Mouse (Mus musculus) heart, adult 2 months (tissue): ENCODE measurements around the gene Zfp160. TPM values are rescaled to one million over a fixed set of nuclear protein-coding genes. Genes with fewer than 3 reads are reported as not detected.

Experiments used
- DNase-seq, 2 experiments: peaks; one replicate each; pipeline ENCODE4 v3.0.0; 2021
- H3K27ac ChIP-seq: fragments of 200-600 bp; 2 replicates; pipeline ENCODE4 v1.8.1; 2022
- H3K27me3 ChIP-seq: fragments of 200-500 bp; 2 replicates; pipeline ENCODE4 v1.6.1; 2012; ENCODE audit warnings: mild to moderate bottlenecking, low read length, inconsistent platforms, mixed read lengths; ENCODE audit not compliant: control insufficient read depth, insufficient read depth
- H3K36me3 ChIP-seq: fragments of 200-500 bp; 2 replicates; pipeline ENCODE4 v1.6.1; 2012; ENCODE audit warnings: low read length, inconsistent platforms; ENCODE audit not compliant: control insufficient read depth, insufficient read depth
- H3K4me1 ChIP-seq: fragments of 200-500 bp; 2 replicates; pipeline ENCODE4 v1.6.1; 2011; ENCODE audit warnings: low read length; ENCODE audit not compliant: control insufficient read depth, insufficient read depth
- H3K4me3 ChIP-seq: fragments of 200-600 bp; 2 replicates; pipeline ENCODE4 v1.8.1; 2022
- H3K79me2 ChIP-seq: fragments of 200-500 bp; replicated peaks from 2 replicates; pipeline ENCODE4 v1.6.1; 2012; ENCODE audit warnings: mild to moderate bottlenecking, inconsistent platforms, low read length, moderate library complexity, mixed read lengths; ENCODE audit not compliant: control insufficient read depth, insufficient read depth
- H3K9ac ChIP-seq: fragments of 200-500 bp; 2 replicates; pipeline ENCODE4 v1.6.1; 2012; ENCODE audit warnings: low read depth, mild to moderate bottlenecking, control low read depth, inconsistent platforms, low read length, mixed read lengths
- CTCF ChIP-seq: fragments of 200-600 bp; IDR thresholded peaks from 2 replicates; pipeline ENCODE4 v1.8.1; 2022; ENCODE audit warnings: antibody characterized with exemption, mild to moderate bottlenecking, moderate library complexity
- EP300 ChIP-seq: fragments of 200-500 bp; IDR thresholded peaks from 2 replicates; pipeline ENCODE4 v1.6.1; 2011; ENCODE audit warnings: low read depth, low read length, control low read depth; ENCODE audit not compliant: insufficient read depth
- POLR2A ChIP-seq: fragments of 200-500 bp; IDR thresholded peaks from 2 replicates; pipeline ENCODE4 v1.6.1; 2011; ENCODE audit warnings: mild to moderate bottlenecking, low read depth, low read length, control low read depth; ENCODE audit not compliant: insufficient read depth
- WGBS: fragments of 180-500 bp; shearing (Covaris S2); methylation state at CpG from one replicate; pipeline ENCODE4 v1.1.7; 2018; 5-methylcytosine and 5-hydroxymethylcytosine counted together
- intact Hi-C: fragments of 180-260 bp; cut with DNase I; formaldehyde crosslinking; loops from one replicate; pipeline ENCODE4 v1.15.1; 2025
- long read RNA-seq: library from polyadenylated mRNA; stranded (forward); transcript quantifications from one replicate; pipeline ENCODE4 v2.0.0, GENCODE M21; 2021
- polyA plus RNA-seq: library from polyadenylated mRNA; depleted of rRNA; stranded (reverse); fragments of >200 nt; gene quantifications from 2 replicates; pipeline ENCODE4 v1.2.3, GENCODE M21; 2012; rRNA removed
- total RNA-seq, 2 experiments: library from RNA; stranded (reverse); gene quantifications; 2 replicates each; pipeline ENCODE4 v1.2.3; 2021

Zfp160 gene
- 1 to 10 TPM; 8.6 TPM for total RNA-seq
- 3.4 and 6.4 TPM in 2 replicates for polyA plus RNA-seq
- long read RNA-seq, partial matches to known transcripts: 0 of 7 reads
- long read RNA-seq, other reads (novel, unspliced or antisense): 2 of 7 reads

DNA sequence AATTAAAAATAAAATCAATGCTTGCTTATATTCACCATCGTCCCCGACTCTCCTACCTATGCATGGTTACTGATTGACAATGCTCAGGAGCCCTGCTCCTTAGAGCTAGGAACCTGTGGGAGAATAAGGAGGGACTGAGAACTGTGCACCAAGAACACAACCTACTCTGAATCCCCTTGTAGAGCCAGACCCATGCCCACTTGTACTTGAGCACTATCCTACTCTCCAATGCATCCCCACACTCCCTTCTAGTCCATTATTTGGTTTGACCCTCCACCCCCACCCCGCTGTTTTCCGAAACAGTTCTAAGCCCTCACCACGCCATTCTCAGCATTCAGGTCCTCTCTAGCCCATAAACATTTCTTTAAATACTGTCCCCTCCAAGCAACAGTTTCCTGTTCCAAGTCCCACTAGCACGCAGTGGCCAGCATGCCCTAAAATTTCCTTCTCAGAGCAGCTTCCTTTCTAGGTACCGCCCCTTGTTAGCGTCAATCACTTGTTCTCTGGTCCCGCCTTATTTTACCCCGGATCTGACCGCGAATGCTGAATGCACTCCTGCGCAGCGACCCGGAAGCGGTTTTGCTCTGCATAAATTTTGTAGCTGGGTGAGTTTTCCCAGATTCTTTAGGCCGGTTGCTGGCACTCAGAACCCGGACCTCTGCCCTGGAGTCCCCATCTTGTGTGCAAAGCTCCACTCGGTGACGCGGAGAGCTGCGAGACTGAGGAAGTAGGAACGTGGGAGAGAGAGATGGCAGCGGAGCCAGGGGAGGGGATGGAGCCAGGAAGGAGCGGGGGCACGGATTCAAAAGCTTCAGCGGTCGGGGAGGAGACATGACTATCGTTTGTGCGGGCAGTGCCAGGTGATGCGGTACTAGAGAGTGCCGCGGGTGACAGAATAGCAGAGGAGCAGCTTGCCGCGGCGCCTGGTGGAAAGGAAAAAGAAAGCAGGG, at the start of gene Zfp160:
TSS of gene Zfp160 (plus strand) at position 522 of the 950 bp plus-strand sequence.
- TF ChIP-seq POLR2A: peak; percentile 68
- TF ChIP-seq CTCF: 0 out of 2 replicates have a peak, but pooled peaks have one; percentile 2
- TF ChIP-seq EP300: 0 out of 2 replicates have a peak, but pooled peaks have one; percentile 10
- DNase-seq: peak; percentile 83 to 90
- Histone ChIP-seq H3K27ac (peak within 1 kb of the TSS; percentile 78), H3K9ac (peak within 1 kb of the TSS; percentile 73), H3K4me1 (peaks cover 3% of the 10 kb centered on the region), H3K36me3 (peaks cover 17% of the 10 kb centered on the region), H3K27me3 (no peaks in the 10 kb centered on the region), H3K4me3 (peak within 1 kb of the TSS; percentile 91), H3K79me2 (0 out of 2 replicates have a peak, but pooled peaks cover 1% of the 10 kb centered on the region)
- WGBS: 6% methylated on average over 36 of the region's 36 CpGs
- intact Hi-C loops: no loop called here

DNA sequence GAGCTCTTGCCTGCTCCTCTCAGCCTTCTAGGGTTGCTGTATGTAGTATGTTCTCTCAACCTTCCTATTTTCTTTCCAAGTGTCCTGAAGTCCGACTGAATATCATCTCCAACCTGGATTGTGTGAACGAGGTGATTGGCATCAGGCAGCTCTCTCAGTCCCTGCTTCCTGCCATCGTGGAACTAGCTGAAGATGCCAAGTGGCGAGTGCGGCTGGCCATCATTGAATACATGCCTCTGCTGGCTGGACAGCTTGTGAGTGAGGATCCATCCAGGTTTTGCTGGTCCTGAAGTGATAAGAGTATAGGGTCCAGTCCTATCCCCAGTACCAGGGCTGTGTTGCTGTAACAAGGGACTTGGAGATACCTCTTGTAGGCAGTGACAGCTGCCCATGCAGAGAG, 48.3 kb upstream of the Zfp160 start:
- Histone ChIP-seq H3K27me3 (no peaks in the 10 kb centered on the region), H3K27ac (no peak overlapping the region), H3K36me3 (peaks cover 41% of the 10 kb centered on the region), H3K4me3 (no peak overlapping the region), H3K9ac (no peak overlapping the region), H3K79me2 (no peaks in the 10 kb centered on the region), H3K4me1 (no peaks in the 10 kb centered on the region)
- TF ChIP-seq POLR2A: no peak
- TF ChIP-seq EP300: no peak
- no peak for TF ChIP-seq CTCF
- intact Hi-C loops: no loop called here
- no peak for DNase-seq
- 87% methylated on average over 5 of the region's 5 CpGs for WGBS

DNA sequence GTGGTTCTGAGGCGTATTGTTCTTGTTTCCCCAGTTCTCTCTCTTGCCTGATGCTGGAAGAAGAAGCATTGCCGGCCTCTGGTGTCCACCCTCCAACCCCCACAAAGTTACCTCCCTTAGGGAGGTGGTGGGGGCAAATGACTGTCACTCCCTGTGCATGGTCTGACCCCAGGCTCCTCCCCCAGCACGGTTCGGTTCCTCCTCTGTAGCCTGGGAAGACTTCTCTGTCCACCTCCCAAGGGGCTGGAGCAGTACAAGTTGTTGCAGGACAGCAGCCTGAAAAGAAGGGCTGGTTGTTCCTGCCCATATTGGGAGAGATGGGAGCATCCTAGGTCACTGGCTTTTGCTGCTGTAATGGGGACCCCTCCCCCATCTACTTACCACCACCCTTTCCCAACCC, 43.3 kb upstream of the Zfp160 start:
- H3K27ac ChIP-seq: no peak overlapping the region; the same call in 1 of the 2 replicates
- intact Hi-C loops: no loop called here
- H3K36me3 ChIP-seq: peaks cover 28% of the 10 kb centered on the region
- H3K27me3 ChIP-seq: no peaks in the 10 kb centered on the region
- WGBS: 71% methylated on average over 4 of the region's 4 CpGs
- H3K9ac ChIP-seq: no peak overlapping the region
- no peaks in the 10 kb centered on the region for H3K4me1 ChIP-seq
- TF ChIP-seq EP300: no peak
- no peak for TF ChIP-seq POLR2A
- TF ChIP-seq CTCF: no peak
- H3K4me3 ChIP-seq: no peak overlapping the region
- no peaks in the 10 kb centered on the region for H3K79me2 ChIP-seq
- DNase-seq: peak; percentile 31 to 47

DNA sequence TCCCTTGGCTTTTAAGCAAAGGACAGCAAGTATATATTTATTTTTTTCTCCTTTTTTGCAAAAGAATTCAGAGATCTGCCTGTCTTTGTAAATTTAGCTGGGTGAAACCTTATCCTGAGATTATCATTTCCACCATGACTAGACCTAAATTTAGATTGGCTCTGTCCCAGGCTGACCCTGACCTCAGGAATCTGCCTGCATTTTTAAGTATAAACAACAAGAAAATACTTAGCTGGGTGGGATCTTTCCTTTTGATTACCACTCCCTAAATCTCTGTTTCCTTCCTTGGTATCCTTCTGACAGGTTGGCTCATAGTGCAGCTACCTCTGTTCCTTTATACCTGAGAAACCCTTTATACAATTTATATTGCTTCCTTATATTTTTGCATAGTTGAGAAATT, 42.0 kb upstream of the Zfp160 start:
- intact Hi-C loops: no loop called here
- no peaks in the 10 kb centered on the region for H3K4me1 ChIP-seq
- no peak overlapping the region for H3K9ac ChIP-seq
- no peak overlapping the region for H3K27ac ChIP-seq
- peaks cover 24% of the 10 kb centered on the region for H3K36me3 ChIP-seq
- TF ChIP-seq CTCF: no peak
- no peak for TF ChIP-seq POLR2A
- TF ChIP-seq EP300: no peak
- H3K79me2 ChIP-seq: no peaks in the 10 kb centered on the region
- no peak overlapping the region for H3K4me3 ChIP-seq
- DNase-seq: no peak
- H3K27me3 ChIP-seq: no peaks in the 10 kb centered on the region

DNA sequence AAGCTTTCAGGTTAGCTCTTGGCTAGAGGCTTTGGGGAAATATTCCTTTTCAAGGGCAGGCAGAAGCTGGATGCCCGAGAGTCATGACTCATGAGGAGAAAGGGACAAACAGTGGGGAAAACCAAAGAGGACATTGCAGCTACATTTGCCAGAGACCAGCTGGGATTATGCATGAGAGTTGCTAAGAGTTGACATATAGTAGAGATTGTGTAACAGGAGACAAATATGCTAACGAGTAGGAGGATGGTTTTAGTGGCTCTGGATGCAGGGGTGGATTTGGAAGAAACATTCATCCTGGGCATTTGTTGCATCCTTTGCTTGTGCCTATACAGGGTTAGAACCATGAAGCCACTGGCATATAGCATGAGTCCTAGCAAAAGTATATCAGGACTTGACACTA, 15.0 kb upstream of the Zfp160 start:
- no peak for TF ChIP-seq POLR2A
- no peak for TF ChIP-seq CTCF
- no peak for TF ChIP-seq EP300
- no peaks in the 10 kb centered on the region for H3K79me2 ChIP-seq
- no peaks in the 10 kb centered on the region for H3K27me3 ChIP-seq
- intact Hi-C loops: no loop called here
- H3K27ac ChIP-seq: no peak overlapping the region
- no peak for DNase-seq
- H3K36me3 ChIP-seq: no peaks in the 10 kb centered on the region
- no peaks in the 10 kb centered on the region for H3K4me1 ChIP-seq
- no peak overlapping the region for H3K9ac ChIP-seq
- 49% methylated on average over 2 of the region's 2 CpGs for WGBS
- no peak overlapping the region for H3K4me3 ChIP-seq

DNA sequence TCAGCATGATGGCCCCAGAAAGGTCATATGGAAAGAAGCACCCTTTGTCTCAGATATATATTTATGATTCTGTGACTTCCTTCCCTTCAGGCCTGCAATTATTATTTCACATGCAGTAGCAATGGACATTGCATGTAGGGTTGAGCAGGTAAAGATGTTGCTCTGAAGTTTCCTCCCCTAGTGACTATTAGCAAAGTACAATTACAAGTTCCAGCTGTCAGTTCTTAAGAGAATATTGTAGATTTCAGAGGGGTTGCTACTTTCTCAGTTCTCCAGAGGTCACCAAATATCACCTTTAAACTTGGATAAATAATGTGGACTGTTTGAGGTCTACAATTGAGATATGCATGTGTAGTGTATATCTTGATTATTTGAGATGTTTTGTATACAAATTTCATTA, 12.3 kb upstream of the Zfp160 start, which contains the start of gene Vmn1r233:
TSS of gene Vmn1r233 (minus strand) at position 101 of the 400 bp plus-strand sequence.
- Histone ChIP-seq H3K4me3 (no peak within 1 kb of the TSS), H3K27ac (no peak within 1 kb of the TSS), H3K4me1 (no peaks in the 10 kb centered on the region), H3K27me3 (no peaks in the 10 kb centered on the region), H3K9ac (no peak within 1 kb of the TSS), H3K79me2 (no peaks in the 10 kb centered on the region), H3K36me3 (no peaks in the 10 kb centered on the region)
- no peak for TF ChIP-seq EP300
- TF ChIP-seq POLR2A: no peak
- TF ChIP-seq CTCF: no peak
- intact Hi-C loops: no loop called here
- DNase-seq: no peak
